Mouse (Mus musculus) liver, adult 2 months (tissue): ENCODE measurements around the gene Anapc15.

Experiments used
- CTCF ChIP-seq: fragments of 200-500 bp; IDR thresholded peaks from 2 replicates; pipeline ENCODE4 v1.5.1; 2011; ENCODE audit warnings: low read depth, low read length, control low read depth
- POLR2A ChIP-seq: fragments of 200-500 bp; IDR thresholded peaks from 2 replicates; pipeline ENCODE4 v1.6.1; 2011; ENCODE audit warnings: low read length, control low read depth; ENCODE audit not compliant: insufficient read depth; ENCODE audit errors: extremely low read depth

- TF ChIP-seq CTCF (no peak), POLR2A (no peak)
Observed at GRCm38 (mm10) chr7:101911982-101912381, 48.5 kb downstream of the Anapc15 start.
